Mouse (Mus musculus) lung, postnatal 0 days (tissue): ENCODE data around the gene Vps50.

ENCODE experiments used
- CTCF ChIP-seq: IDR thresholded peaks from 2 replicates; pipeline ENCODE4 v1.5.1; 2016; ENCODE audit warnings: antibody characterized with exemption, mild to moderate bottlenecking
- EP300 ChIP-seq: IDR thresholded peaks from 2 replicates; pipeline ENCODE4 v1.6.1; 2016; ENCODE audit warnings: antibody characterized with exemption, mild to moderate bottlenecking, control low read depth

DNA sequence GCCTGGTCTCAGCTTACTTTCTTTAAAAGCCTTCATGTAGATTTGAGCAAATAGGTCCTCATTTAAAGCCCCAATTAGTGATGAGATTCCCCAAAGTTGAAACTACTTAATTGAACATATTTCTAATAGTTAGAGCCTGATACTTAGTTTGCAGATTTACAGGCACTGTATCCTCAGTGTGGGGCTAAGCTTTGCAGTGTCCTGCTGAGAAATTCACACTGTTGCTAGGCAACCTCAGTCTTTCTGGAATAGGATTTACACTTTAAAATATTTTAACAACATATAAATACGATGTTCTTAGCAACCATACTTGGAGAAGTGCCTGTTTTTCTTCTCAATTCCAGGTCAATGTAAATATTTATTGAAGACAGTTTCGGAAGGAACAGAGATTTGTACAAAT lies 21.9 kb upstream of the Vps50 start:
- no peak for TF ChIP-seq CTCF
- no peak for TF ChIP-seq EP300
